Mouse (Mus musculus) frontal cortex, postnatal 14 days (tissue): ENCODE measurements around the gene Igf2bp2.

Experiments used
- DNase-seq, 2 experiments: peaks; one replicate each; pipeline ENCODE4 v3.0.0; 2022; ENCODE audit warnings: low spot score in 2 of 2

Igf2bp2 gene

DNA sequence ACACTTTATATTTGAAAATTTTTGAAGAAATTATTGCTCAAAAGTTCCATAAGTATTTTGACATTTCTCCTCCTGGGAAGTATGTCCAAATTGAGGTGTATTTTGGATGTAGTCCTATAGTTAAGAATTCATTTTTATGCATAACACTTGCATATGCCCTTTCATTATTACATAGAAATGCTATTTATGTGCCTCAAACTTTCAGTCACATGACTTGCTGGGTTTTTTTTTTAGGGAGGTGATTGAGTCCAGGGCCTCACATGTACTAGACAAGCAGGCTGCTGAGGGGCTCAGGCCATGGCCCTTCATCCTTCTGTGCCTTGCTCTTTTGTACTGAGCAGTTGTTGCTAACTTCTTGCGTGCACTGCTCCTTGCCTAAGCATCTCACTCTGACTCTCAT, 123.1 kb downstream of the Igf2bp2 start:
- no peak for DNase-seq

DNA sequence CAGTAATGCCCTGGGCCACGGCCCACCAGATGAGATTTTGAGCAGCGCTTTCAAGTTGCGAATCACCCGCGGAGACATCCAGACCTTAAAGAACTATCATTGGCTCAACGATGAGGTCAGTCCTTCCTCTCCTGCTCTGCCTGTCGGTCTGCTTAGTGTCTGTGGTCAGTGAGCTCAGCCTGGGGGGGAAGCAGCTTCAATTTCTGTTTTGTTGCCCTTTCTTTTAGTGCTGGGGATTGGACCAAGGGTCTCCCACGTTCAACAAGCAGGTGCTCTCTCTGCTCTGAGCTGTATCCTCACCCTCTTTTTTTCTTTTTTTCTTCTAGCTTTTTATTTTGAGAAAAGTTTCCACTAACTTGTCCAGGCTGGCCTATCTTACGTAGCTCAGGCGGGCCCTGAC, 124.5 kb downstream of the Igf2bp2 start:
- no peak for DNase-seq

DNA sequence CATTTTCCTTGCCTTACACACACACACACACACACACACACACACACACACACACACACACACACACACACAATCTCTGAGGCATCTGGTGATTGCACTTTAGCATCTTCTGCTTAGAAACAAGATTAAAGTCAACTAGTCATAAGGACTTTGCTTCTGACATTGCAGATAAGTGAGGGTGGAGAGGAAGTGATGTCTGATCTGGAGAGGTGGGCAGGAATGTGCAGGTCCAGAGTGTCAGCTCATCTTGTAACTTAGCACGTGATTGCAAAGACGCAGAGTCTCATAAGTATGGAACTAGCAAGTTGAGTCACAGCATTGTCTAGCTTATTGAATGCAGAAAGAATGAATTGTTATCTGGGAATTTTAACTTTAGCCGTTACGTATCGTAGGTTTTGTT, 135.6 kb downstream of the Igf2bp2 start:
- DNase-seq, result no peak

DNA sequence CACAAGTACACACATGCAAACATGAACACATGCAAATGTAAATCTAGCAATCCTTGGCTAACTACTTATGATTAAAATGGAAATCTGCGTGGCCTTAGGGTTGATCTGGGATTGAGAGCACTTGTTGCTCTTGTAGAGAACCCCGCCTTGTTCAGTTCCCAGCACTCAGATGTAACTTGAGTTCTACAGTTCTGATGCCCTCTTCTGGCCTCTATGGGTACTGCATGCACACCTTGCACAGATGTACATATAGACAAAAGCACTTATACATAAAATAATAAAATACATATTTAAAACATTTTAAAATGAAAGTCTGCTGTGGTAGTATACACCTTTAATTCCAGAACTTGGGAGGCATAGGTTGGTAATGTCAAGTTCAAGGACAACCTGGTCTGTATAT, 141.0 kb downstream of the Igf2bp2 start:
- no peak for DNase-seq

DNA sequence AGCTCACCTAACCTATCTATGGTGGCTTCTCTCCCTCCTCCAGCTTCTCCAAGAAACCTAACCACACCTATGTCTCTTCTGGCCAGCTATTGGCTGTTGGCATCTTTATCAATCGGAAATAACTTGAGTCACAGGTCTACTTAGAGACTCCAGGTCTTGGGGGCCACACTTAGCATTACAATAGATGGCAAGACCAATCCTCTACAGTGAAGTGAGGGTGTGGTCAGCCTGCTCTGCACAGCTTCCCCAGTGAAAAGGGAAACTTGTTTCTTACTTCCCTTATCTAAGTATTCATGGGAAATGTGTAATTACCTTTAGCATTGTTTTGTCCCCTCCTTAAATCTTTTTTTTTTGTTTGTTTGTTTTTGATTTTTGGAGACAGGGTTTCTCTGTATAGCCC, 147.5 kb downstream of the Igf2bp2 start:
- no peak for DNase-seq

DNA sequence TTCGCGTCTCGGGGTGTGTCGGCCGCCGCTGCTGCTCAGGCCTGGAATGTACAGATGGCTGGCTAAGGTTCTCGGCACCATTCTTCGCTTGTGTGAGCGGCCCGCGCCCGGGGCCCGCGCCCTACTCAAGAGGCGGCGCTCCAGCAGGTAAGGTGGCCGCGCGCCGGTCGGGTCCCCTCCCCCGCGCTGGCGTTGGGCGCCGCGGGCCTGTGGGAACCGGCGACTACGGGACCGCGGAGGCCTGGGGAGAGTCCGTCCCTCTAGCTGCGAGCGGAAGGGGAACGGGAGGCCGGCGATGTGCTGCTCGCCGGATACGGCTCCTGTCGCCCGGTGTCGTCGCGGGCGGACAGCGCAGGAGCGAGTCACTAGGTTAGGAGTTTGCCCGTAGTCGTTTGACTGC, 153.5 kb downstream of the Igf2bp2 start:
- DNase-seq, result no peak

DNA sequence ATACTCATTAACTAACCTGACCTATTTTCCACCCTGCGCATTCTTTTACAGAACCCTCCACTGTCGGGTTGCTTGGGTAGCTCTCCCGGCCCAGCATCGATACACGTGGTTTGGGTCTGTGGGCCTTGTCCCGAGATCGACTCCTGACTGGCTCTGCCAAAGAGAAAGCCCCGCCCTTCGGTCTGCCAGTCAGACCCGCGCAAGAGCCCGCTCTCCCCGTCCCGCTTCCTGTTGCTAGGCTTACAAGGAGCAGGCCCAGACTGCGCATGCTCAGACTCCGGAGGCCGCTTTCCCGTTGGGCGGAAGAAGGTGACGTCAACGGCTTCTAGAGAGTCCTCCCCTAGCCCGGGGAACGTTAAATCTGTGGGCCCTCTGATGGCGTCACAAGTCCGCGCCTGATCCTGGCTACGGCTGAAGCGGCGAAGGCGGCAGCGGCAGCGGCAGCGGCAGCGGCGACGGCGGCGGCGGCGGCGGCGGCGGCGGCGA, 154.0 kb downstream of the Igf2bp2 start, which contains the start of gene Senp2:
Gene Senp2, plus strand, starts transcription at position 386 of the 486 bp plus-strand sequence.
- DNase-seq, result peak; percentile 100
